Mouse (Mus musculus): Measurements from ENCODE around the gene Rpl10.

Rpl10 gene

DNA sequence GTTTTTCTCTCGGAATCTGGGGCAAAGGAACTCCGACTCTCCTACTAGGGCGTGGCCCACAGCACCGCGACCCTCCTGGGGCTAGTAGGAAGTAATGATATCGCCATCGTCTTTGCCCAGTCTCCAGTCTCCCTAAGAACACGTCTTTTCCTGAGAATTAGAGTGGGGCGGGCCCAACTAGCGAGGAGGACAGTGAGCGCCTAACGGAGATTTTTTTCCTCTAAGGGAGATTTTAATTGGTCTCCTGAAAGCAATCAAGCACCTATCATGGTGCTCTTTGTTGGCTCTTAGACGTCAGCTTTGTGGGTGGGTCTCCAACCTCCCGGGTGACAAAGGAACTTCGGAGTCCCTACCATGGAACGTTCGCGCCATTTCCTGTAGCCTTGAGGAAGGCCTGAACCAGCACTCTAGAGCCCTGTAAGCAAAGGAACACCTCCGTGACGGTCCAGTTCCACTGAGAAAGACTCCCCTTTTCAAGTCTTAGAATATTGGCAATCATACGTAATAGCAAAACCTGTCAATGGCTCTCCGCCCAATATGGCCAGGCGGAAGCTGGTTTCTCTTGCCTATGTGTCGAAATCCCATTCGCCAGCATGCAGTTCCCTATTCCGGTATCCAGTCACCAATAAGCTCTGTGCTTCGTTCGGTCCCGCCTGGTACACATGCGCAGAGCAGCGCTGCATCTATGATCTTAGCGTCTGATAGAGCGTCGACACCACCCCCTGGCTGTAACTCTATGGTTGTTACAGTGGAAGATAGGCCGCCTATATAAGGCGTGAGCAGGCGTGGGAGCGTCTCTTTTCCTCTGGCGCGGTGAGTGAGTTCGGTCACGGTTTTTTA lies at the start of gene Rpl10:
Gene Rpl10 (plus strand): TSS at position 751 of the 840 bp plus-strand sequence.
- peak; percentile 89 to 94 for DNase-seq (ENCODE audit: low spot score in 2 of 2)

DNA sequence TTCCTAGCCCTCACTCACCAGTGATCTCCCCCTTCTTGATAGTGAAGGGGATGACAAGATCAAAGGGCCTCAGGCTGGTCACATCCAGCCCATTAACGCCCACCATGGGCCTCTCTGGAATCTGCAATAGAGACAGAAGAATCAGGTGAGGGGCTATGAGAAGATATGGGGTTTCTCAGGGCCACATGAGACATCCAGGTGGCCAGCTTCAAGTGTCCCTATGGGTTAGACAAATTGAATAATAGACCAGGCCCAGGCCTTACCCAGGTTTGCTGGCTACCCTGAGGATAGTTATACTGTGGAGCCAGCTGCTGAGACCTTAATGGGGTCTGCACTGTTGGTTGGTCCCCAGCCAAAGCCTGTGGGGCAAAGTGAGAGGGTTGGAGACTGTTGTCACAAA lies 40.6 kb upstream of the Rpl10 start:
- no peak for DNase-seq (ENCODE audit: low spot score in 2 of 2)

DNA sequence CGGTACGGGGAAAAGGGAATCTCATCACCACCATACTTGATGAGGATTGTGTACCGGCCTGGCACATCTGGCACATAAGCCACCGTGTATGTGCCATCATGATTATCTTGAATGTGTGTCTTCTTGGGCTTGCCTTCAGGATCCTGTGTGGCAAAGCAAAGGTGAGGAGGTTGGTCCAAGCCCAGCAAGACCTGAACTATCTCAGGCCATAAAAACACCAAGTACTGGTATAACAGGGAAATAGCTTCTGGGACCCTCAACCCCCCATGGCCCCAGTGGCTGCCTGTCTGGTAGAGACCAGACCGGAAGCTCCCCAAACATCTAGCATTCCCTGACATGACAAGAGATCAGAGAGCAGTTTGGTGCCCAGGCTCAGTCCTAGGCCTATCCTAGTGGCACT lies 37.4 kb upstream of the Rpl10 start:
- DNase-seq (ENCODE audit: low spot score in 2 of 2) = no peak

DNA sequence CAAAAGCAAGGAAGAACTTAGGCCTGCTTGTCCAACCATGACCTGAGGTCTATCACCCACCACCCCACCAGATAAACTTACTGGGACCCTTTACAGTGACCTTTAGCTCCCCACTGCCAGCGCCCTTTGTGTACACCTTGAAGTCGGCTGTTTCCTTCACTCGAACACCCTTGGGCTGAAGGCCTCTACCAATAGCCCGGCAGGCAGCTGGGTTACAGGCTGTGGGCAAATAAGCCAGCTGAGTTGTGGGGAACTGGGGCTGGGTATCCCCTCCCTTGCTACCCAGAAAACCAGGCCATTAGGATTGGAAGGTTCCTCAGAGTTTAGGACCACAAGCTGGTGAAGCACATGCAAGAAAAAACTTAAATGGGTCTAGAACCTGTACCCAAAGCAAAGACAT lies 30.3 kb upstream of the Rpl10 start:
- DNase-seq (ENCODE audit: low spot score in 2 of 2) = no peak

DNA sequence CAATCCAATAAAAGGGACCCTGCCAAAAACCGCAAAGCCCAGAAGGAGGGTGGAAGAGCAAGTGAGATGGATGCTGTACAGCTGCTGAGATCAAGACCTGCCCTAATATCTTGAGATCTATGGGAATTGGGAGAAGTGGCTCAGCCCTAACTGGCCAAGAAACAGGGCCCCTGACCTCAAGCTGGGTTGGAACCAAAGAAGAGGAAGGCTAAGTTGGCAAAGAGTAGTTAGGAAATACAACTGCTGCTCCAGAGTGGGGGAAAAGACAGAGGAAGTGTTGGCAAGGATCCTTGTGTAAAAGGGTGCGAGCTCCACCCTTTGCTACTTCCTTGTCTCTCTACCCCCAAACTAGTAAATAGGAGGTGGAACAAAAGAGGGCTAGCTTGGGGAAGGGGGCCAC lies 27.2 kb upstream of the Rpl10 start:
- no peak for DNase-seq (ENCODE audit: low spot score in 2 of 2)

DNA sequence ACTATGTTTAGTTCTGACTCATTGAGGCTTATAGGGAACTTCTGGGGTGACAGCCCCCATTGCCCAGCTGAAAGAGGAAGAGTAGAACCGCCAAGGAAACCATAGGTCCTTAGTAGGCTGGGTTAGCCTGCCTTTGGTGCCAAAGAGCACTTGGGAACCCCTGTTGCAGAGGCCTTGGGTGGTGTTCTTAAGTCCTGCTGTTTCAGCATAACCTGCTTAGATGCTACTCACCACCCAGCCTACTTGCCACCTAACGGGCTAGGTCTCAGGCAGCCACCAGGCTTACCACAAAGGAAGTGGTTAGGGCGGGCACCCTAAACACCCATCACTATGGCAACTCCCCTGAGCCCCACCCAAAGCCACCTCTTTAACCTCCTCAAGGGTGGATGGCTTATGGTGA lies 26.8 kb upstream of the Rpl10 start:
- DNase-seq (ENCODE audit: low spot score in 2 of 2) = no peak

DNA sequence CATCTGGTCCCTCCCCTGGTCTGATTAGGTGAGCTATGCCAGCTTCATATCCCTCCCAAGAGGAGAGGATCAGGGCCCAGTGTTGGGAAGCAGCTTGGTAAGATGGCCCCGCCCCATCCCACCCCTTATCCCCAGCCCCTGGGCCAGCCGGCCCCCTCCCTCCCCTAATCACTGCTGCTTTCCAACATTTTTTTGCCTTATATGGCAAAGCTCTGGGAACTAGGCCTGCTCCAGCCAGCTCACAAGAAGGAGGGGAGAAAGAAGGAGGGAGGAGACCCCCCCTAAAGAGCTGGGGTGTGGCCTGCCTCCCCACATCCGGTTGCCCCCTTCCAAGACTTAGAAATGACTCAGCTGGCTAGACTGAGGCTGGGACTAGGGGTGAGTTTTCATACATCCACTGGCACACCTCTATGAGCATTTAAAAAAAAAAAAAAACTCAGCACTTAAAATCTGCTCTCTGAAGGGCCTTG lies 26.0 kb upstream of the Rpl10 start:
- DNase-seq (ENCODE audit: low spot score in 2 of 2) = no peak

DNA sequence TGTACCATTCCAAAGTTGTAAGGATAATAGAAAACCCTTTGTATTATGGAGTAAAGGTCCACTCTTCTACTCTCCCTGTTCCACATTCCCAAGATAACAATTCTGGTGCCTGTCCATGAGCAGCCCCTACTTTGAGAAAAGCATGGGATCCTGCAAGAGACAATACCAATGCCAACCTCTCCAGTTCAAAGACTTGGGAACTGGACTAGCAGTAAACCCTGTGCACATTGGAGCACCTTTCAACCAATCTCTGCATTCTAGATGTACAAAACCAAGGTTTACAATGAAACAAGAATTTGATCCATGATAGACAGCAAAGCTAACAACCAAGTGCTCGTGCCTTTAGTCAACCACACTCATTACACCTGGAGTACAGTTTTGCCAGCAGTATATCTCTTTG lies 25.5 kb upstream of the Rpl10 start:
- no peak for DNase-seq (ENCODE audit: low spot score in 2 of 2)

DNA sequence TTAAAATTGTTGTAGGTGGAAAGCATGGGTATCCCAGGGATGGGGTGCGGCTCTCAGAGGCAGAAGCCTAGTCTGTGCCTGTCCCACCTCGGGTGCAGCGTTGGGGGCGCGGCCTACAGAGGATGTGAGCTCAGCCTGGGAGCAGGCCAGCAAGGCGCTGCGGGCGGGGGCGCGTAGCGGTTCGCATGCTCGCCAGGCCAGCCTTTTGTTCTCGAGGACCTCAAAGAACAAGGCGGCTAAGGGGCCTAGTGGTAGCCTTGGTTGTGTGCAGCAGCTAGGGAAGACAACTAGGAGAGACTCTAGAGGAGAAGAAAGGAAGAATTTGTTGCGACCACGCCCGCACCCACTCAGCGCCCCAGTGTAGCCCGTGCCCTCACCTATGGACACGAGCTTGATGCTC lies 24.9 kb upstream of the Rpl10 start:
- DNase-seq (ENCODE audit: low spot score in 2 of 2) = peak; percentile 46 to 59

DNA sequence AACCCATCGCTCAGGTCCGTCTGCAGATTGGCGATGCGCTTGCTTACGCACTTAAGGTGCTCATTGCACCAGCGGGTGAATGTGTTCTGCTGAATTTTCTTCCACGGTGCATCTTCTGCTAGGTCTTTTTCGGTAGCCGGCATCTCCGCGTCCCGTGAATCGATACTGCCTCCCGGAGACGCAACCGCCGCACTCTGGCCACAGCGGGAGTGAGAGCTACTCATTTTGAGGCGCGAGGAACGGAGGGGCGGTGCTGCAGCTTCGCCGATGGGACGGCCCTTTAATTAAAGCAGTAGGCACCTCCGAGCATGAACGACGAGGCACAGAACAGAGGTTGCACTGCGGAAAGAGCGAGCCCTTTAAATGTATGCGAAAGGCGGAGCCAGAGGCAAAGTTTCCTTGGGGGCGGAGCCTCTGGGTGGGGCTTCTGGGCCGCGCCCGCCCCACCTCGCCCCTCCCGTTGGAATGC lies 24.4 kb upstream of the Rpl10 start:
- peak; percentile 80 to 87 for DNase-seq (ENCODE audit: low spot score in 2 of 2)

DNA sequence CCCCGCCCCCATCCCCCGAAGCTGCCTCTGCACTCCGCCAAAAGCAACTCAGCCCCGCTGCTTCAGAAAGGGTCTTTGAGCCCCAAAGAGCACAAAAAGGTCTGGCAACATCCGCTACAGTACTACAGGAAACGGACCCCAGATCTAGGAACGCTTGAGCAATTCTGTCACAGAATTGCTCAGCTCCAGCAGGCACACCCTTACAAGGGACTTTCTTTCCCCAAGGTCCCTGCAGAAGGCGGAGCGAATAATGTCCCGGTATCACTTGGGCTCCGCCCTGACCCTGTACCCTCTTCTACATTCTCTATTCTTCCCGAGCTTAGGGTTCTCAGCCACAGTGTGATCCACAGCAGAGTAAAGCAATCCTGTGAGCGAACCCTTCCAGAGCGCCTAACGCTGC lies 23.9 kb upstream of the Rpl10 start:
- DNase-seq (ENCODE audit: low spot score in 2 of 2) = peak; percentile 6 to 13

DNA sequence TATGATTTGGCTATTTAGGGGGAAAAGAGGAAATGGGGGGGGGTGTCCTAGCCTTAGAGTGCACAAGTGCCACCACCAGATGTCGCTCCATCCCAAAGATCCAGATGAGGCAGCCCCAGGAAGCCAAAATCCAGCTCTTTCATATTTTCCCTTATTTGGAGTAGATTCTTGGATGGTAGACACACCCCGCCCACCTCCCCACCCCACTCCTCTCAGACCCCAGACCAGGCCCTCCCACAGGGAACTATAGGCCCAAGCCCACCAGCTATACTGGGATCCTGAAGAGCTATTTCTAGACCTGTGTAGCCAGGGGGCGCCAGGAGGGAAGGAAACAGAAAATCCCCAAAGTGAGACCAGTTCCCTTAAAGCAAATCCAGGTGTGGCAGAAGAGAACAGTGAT lies 22.0 kb upstream of the Rpl10 start:
- peak; percentile 27 to 42 for DNase-seq (ENCODE audit: low spot score in 2 of 2)

DNA sequence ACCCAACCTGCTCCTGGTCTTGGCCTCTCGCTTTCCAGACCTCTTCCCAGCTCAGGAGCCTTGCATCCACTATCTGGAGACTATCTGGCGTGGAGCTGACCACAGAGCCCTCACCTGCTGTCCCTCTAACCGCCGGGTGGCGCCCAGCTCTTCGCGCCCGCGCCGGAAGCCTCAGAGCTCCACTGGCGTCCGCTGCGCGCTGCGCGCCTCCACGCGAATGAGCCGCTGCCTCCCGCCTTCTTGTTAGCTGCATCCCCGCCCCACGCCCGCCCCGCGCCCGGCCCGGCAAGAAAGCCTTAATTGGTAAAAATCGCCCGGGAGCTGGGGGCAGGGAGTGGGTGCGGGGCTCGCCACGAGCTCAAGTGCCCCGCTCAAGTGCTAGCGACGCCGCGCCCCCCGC lies 21.0 kb upstream of the Rpl10 start, which contains the start of gene Flna:
Gene Flna (minus strand): TSS at position 206 of the 400 bp plus-strand sequence.
- DNase-seq (ENCODE audit: low spot score in 2 of 2) = peak; percentile 50 to 55

DNA sequence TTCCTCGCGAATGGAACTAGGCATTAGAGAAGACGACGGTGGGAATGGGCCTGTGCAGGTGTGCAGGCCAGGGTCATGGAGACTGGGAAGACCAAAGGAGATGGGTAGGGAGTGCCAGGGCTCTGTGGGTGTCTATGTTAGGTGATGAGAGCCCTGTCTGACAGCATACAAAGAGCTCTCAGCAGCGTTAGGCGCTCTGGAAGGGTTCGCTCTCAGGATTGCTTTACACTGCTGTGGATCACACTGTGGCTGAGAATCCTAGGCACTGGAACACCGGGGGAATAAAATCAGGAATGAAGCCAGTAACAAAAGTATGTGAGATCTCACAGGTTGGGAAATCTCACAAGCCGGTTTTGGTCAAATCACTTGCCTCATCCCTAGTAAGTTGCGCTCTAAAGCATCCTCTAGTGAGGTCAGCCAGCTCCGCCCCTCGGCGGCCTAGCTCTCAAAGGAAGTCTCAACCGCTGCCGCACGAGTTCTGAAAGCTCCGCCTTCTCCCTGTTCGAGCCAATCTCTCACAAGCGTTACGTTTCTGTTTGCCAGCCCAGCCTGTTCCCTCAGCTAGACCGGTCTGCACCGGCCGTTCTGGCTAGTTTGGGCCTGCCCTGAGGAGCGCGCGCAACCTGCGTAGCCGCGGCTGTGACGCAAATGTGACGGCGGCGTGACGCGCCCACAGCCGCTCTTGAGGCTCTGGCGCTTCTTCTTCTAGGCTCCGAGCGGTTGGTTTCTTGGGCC lies 16.3 kb upstream of the Rpl10 start, which contains the start of gene Emd:
Gene Emd (plus strand): TSS at position 535 of the 735 bp plus-strand sequence.
- peak; percentile 86 to 91 for DNase-seq (ENCODE audit: low spot score in 2 of 2)

DNA sequence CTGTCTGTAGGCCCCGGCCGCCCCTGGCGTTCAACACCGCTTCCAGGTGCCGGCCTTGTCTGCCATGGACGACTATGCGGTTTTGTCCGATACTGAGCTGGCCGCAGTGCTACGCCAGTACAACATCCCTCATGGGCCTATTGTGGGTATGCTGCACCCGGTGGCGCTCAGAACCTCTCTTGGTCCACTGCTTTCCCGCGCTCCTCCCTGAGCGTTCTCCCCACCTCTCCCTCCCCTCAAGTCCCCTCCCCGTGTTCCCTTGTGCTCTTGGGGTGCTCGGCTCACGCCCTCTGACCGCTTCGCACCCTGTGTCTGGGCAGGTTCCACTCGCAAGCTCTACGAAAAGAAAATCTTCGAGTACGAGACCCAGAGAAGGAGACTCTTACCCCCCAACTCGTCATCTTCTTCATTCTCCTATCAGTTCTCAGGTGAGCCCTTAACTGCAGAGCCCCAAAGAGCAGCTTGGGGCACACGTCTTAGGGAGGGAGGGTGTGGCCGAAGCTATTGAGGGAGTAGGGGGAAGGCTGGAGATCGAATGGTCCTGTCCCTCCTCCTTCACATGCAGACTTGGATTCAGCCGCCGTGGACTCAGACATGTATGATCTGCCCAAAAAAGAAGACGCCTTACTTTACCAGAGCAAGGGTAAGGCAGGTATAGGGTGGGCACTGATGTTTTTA lies 15.6 kb upstream of the Rpl10 start:
- no peak for DNase-seq (ENCODE audit: low spot score in 2 of 2)

DNA sequence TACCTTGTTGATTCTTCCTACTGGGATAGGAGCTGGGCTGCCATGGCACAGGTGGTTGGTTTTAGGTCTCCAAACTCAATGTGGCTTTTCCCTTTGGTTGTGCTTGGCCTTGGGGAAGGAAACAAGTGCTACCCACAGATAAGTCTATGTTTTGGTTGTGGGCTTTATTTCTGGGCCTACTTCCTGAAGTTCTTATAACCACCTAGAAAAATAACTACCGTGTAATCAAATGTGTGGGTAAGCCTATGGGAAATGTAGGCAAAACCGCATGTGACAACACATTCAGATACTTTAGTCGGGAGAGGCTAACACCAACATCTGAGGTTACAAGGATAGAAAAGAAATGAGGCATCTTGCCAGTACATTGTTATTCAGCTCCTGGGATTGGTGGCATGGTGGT lies 12.9 kb upstream of the Rpl10 start:
- no peak for DNase-seq (ENCODE audit: low spot score in 2 of 2)

DNA sequence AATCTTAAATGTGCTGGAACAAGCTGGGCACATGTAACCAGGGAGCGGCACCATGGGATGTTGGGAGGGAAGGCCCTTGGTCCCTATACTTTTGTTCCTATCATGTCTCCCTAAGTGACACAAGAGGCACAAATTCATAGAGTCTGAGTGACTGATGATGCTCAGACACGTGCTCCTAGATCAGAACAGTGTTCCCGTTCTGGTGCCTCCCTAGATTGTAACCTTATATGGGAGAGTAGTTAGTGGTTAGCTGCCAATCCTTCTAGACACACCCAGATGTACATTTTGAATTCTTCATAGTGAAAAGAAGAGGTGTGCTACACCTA lies 913 bp upstream of the Rpl10 start:
- DNase-seq (ENCODE audit: low spot score in 2 of 2) = no peak

DNA sequence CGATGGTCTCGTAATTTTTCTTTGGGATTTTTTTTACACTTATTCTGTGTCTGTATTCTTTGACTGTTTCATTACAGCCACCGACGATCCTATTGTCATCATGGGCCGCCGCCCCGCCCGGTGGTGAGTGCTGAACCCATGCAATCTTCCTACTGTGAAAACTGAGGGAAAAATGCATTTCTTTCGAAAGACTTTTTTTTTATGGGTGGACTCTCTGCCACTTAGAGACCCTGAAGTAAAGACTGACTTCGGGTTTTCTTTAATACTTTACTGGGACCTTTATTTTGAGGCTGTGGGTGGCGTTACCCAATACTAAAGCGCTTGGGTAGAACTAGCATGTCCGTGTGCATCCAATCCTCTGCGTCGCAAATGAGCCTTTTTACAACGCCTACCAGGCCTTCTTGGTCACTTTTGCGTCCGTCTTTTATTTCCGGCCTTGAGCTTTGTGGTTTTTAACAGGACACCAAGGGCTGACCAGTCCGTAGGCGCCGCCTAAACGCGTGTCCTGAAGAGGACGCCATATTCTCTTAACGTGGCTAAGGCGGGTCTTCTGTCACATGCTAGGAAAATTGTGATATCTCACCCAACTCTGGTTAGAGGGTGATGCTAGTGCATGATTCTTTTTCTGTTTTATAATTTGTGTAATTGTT lies 415 bp downstream of the Rpl10 start:
- DNase-seq (ENCODE audit: low spot score in 2 of 2) = no peak

DNA sequence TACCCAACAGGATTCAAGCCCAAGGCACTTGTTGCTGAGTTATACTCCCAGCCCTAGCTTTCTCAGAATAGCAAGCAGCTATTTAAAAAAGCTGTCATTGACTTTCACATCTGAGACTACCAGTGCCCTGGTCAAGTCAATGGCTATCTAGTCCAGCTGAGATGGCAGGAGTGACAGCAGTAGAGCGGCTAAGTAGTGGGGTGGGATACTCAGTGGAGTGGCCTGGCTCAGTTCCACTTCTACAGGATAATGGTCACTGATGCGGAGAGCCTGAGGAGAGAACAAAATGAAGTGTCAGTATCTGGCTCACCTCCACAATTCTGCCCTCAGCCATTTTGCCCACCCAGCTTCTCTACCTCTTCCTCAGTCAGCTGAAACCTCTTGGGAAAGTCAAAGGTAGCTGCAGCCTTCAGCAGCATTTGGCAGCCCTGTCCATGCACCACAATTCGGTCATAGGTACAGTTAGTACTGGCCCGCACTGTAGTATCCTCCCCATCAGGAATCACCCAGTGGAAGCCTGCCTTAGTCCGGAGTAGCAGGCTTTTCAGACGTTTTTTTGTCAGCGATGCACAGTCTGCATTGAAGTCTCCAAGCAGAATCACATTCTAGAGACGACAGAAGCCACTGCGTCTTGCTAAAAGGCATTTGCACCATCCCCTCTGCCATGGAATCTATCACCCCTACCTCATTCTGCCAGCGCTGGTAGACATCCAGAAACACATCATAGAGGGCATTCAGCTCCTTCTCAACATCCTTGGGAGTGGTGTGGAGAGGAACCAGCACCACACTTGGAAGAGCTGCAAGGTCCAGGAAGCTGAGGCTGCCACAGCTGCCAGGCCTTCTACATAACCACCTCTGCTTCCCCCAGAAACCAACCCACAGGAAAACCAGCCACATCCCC lies 3.1 kb downstream of the Rpl10 start:
- DNase-seq (ENCODE audit: low spot score in 2 of 2) = no peak

DNA sequence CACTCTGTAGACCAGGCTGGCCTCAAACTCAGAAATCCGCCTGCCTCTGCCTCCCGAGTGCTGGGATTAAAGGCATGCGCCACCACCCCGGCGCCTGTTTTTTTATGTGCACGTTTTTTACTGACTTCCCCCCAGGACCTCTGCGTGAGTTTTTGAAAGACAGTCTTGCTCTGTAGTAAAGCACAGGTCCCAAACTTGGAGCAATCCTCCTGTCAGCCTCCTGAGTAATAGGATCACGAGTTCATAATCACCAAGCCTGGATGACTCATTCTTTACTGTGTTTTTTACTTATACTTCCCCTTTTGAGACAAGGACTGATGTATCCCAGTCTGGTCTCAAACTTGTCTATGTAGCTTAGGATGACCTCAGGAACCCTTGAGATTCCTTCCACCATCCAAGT lies 7.3 kb downstream of the Rpl10 start:
- no peak for DNase-seq (ENCODE audit: low spot score in 2 of 2)

Data from frontal cortex, postnatal 36 days (tissue).